Mouse (Mus musculus): Measurements from ENCODE around the gene Topbp1. TPM values are rescaled to one million over a fixed set of nuclear protein-coding genes. Genes with fewer than 3 reads are reported as not detected.

The Topbp1 gene
- 96.5 and 103 TPM in 2 replicates for polyA plus RNA-seq (2014; fragmentation: Nextera tagmentation; extraction: Ambion mirVana)

DNA sequence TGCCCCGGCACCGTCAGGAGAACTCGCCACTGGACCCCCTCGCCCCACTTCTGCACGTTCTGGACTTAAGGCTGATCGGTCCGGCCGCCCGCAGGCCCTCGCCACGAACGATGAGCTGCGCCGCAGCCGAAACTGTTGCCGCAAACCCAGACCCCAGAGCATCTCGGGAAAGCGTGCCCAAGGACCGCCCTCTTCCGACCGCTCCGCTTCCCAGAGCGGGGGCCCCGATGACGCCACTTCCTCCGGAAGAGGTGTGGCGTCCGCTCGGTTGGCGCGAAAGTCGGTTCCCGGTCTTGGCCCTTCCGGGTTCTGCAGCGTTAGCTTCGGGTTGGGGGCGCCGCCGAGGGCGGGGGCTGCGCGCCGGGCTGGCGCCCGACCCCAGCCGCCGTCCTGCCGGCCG is at the start of gene Topbp1, which contains the start of gene 1300017J02Rik:
Gene Topbp1, plus strand, starts transcription at position 289 of the 400 bp plus-strand sequence.
Gene 1300017J02Rik, minus strand, starts transcription at position 156 of the 400 bp plus-strand sequence.
- under 1% methylated on average over 49 of the region's 49 CpGs for WGBS

DNA sequence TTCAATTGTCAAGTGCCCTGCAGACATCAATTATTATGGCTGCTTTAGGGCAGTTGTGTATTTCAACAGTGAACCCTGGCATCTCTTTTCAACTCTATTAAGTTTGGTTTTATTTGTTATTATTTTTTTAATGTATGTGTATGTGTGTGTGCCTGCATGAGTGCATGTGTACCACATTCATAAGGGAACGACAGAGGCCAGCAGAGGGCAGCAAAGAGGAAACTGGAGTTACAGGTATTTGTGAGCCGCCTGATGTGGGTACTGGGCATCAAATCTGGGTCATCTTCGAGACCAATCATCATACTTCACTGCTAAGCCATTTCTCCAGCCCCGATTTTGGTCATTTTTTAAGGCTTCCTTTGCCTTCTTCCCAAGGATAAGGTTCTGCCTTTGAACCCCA is 39.2 kb upstream of the Topbp1 start:
- no peaks in the 10 kb centered on the region for H3K36me3 ChIP-seq (ENCODE audit: insufficient read depth)
- H3K4me2 ChIP-seq, result no peak overlapping the region
- H3K27me3 ChIP-seq (ENCODE audit: insufficient read depth, low read length), result no peaks in the 10 kb centered on the region
- no peak overlapping the region for H3K4me3 ChIP-seq (ENCODE audit: low read depth, low read length)
- DNase-seq, result no peak
- 0 out of 2 replicates have a peak, but pooled peaks have one; percentile 14 for TF ChIP-seq CTCF (IDR thresholded peaks at IDR 0.05; ENCODE audit: low read depth)
- ATAC-seq (ENCODE audit: insufficient read depth), result no peak
- H3K9ac ChIP-seq, result no peak overlapping the region
- H3K9me3 ChIP-seq (ENCODE audit: low read depth, low read length), result no peaks in the 10 kb centered on the region
- H3K27ac ChIP-seq (ENCODE audit: low read depth), result no peak overlapping the region
- 87% methylated on average over 4 of the region's 4 CpGs for WGBS
- H3K4me1 ChIP-seq (ENCODE audit: insufficient read depth), result no peaks in the 10 kb centered on the region

More for the DNA sequence above, at the start of gene Topbp1, which contains the start of gene 1300017J02Rik:
- TF ChIP-seq CTCF (IDR thresholded peaks at IDR 0.05; ENCODE audit: low read depth), result 0 out of 2 replicates have a peak, but pooled peaks have one; percentile 5
- Histone ChIP-seq H3K9me3 (ENCODE audit: low read depth, low read length) (no peaks in the 10 kb centered on the region), H3K36me3 (ENCODE audit: insufficient read depth) (peaks cover 36% of the 10 kb centered on the region), H3K4me2 (peak within 1 kb of the TSS; percentile 79), H3K9ac (peak within 1 kb of the TSS; percentile 87), H3K27me3 (ENCODE audit: insufficient read depth, low read length) (no peaks in the 10 kb centered on the region), H3K27ac (ENCODE audit: low read depth) (peak within 1 kb of the TSS; percentile 89), H3K4me1 (ENCODE audit: insufficient read depth) (no peaks in the 10 kb centered on the region), H3K4me3 (ENCODE audit: low read depth, low read length) (peak within 1 kb of the TSS; percentile 96)
- ATAC-seq (ENCODE audit: insufficient read depth) (peak; percentile 96), DNase-seq (peak; percentile 99)

DNA sequence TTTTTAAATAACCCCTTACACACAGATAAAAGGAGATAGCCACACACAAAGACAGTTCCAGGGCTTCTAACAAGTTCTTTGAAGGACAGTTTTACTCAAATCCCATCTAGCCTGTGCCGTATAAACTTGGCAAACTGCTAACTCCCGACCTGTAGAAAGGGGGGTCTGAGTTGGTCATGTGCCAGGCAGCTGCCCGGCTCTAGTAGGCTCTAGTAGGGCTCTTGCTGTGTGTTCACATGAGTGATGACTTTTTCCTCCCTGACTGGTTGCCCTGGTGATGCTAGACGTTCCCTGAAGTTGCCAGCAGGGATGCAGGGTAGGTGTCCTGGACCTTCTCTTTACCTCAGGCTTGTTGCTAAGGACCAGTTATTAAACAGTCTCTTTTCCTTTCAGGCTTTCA is 33.9 kb upstream of the Topbp1 start:
- no peaks in the 10 kb centered on the region for H3K9me3 ChIP-seq (ENCODE audit: low read depth, low read length)
- H3K36me3 ChIP-seq (ENCODE audit: insufficient read depth), result no peaks in the 10 kb centered on the region
- no peak overlapping the region for H3K9ac ChIP-seq
- no peak for ATAC-seq (ENCODE audit: insufficient read depth)
- peak; percentile 16 for DNase-seq
- no peaks in the 10 kb centered on the region for H3K27me3 ChIP-seq (ENCODE audit: insufficient read depth, low read length)
- H3K27ac ChIP-seq (ENCODE audit: low read depth), result no peak overlapping the region
- H3K4me1 ChIP-seq (ENCODE audit: insufficient read depth), result no peaks in the 10 kb centered on the region
- H3K4me2 ChIP-seq, result no peak overlapping the region
- WGBS, result 3% methylated on average over 4 of the region's 4 CpGs
- TF ChIP-seq CTCF (IDR thresholded peaks at IDR 0.05; ENCODE audit: low read depth), result no peak
- no peak overlapping the region for H3K4me3 ChIP-seq (ENCODE audit: low read depth, low read length)

DNA sequence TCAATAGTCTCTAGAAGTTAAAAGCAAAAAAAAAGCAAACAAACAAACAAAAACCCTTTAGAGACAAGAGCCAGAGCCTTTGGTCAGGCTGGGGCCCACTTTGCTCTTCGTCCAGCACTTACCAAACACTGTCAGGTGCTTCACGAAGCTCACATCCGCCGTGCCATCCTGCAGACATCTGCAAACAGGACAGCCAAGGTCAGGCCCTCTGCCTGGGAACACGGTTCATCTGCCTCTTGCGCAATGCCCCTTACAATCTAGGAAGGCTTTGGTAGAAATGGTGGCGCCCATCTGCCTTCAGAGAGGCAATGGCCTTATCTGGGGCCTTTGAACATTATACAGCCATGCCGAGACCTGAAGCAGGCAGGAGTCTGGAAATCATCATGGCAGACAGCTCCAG is 30.2 kb upstream of the Topbp1 start:
- Histone ChIP-seq H3K9me3 (ENCODE audit: low read depth, low read length) (no peaks in the 10 kb centered on the region), H3K27ac (ENCODE audit: low read depth) (no peak overlapping the region), H3K4me2 (no peak overlapping the region), H3K4me1 (ENCODE audit: insufficient read depth) (no peaks in the 10 kb centered on the region), H3K27me3 (ENCODE audit: insufficient read depth, low read length) (no peaks in the 10 kb centered on the region), H3K36me3 (ENCODE audit: insufficient read depth) (no peaks in the 10 kb centered on the region), H3K4me3 (ENCODE audit: low read depth, low read length) (no peak overlapping the region), H3K9ac (no peak overlapping the region)
- ATAC-seq (ENCODE audit: insufficient read depth), result no peak
- DNase-seq, result no peak
- no peak for TF ChIP-seq CTCF (IDR thresholded peaks at IDR 0.05; ENCODE audit: low read depth)
- 63% methylated on average over 8 of the region's 8 CpGs for WGBS

DNA sequence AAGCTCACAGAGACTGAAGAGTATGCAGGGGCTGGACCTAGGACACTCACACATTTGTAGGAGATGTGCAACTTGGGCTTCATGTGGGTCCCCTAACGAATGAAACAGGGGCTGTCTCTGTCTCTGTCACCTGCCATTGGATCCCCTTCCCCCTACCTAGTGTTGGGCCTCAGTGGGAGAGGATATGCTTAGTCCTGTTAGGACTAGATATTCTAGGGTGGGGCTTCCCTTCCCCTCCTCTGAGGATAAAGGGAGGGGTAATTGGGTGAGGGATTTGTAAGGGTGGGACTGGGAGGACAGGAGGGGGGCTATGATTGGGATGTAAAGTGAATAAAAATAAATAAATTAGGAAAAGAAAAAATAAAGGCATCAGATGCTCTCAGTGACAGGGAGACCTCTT is 29.3 kb upstream of the Topbp1 start:
- Histone ChIP-seq H3K9ac (no peak overlapping the region), H3K27ac (ENCODE audit: low read depth) (no peak overlapping the region), H3K4me1 (ENCODE audit: insufficient read depth) (no peaks in the 10 kb centered on the region), H3K4me3 (ENCODE audit: low read depth, low read length) (no peak overlapping the region), H3K27me3 (ENCODE audit: insufficient read depth, low read length) (no peaks in the 10 kb centered on the region), H3K9me3 (ENCODE audit: low read depth, low read length) (no peaks in the 10 kb centered on the region), H3K36me3 (ENCODE audit: insufficient read depth) (no peaks in the 10 kb centered on the region), H3K4me2 (no peak overlapping the region)
- no peak for DNase-seq
- 55% methylated on average over 1 of the region's 1 CpGs for WGBS
- TF ChIP-seq CTCF (IDR thresholded peaks at IDR 0.05; ENCODE audit: low read depth), result no peak
- no peak for ATAC-seq (ENCODE audit: insufficient read depth)

DNA sequence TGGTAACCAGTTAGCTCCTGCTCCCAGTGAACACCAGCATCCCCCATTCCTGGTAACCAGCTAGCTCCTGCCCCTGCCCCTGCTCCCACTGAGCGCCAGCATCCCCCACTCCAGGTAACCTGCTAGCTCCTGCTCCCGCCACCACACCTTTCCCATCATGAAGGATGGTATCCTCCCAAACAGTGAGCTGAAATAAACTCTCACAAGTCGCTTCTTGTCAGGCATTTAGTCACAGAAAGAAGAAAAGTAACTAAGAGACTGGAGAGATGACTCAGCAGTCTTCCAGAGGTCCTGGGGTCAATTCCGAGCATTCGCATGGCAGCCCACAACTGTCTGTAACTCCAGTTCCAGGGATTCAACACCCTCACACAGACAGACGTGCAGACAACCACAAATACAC is 28.1 kb upstream of the Topbp1 start:
- H3K36me3 ChIP-seq (ENCODE audit: insufficient read depth), result no peaks in the 10 kb centered on the region
- no peak overlapping the region for H3K9ac ChIP-seq
- H3K27me3 ChIP-seq (ENCODE audit: insufficient read depth, low read length), result no peaks in the 10 kb centered on the region
- no peak overlapping the region for H3K4me2 ChIP-seq
- H3K9me3 ChIP-seq (ENCODE audit: low read depth, low read length), result no peaks in the 10 kb centered on the region
- H3K27ac ChIP-seq (ENCODE audit: low read depth), result no peak overlapping the region
- H3K4me3 ChIP-seq (ENCODE audit: low read depth, low read length), result no peak overlapping the region
- TF ChIP-seq CTCF (IDR thresholded peaks at IDR 0.05; ENCODE audit: low read depth), result no peak
- ATAC-seq (ENCODE audit: insufficient read depth), result no peak
- WGBS, result 69% methylated on average over 6 of the region's 6 CpGs
- no peaks in the 10 kb centered on the region for H3K4me1 ChIP-seq (ENCODE audit: insufficient read depth)
- no peak for DNase-seq

DNA sequence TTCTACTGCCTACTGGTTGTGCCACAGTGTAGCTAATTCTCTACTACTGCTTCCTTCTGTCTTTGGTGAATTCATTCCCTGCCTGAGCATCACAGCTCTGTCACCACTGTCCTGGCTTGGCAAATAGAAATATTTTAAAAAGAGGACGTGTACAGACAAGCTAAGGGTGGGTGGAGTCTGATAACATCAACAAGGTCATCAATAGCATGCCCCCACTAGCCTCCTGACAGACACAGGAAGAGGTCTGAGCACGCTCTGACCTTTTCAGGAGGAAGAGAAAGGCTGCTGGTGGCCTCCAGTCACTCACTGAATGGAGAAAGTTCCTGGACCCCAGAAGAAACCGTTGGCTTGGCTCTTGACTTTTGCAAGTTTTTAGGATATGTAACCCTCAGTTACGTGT is 18.6 kb upstream of the Topbp1 start:
- Histone ChIP-seq H3K36me3 (ENCODE audit: insufficient read depth) (no peaks in the 10 kb centered on the region), H3K9ac (no peak overlapping the region), H3K4me2 (no peak overlapping the region), H3K9me3 (ENCODE audit: low read depth, low read length) (no peaks in the 10 kb centered on the region), H3K4me1 (ENCODE audit: insufficient read depth) (no peaks in the 10 kb centered on the region), H3K4me3 (ENCODE audit: low read depth, low read length) (no peak overlapping the region), H3K27me3 (ENCODE audit: insufficient read depth, low read length) (no peaks in the 10 kb centered on the region), H3K27ac (ENCODE audit: low read depth) (no peak overlapping the region)
- TF ChIP-seq CTCF (IDR thresholded peaks at IDR 0.05; ENCODE audit: low read depth), result no peak
- ATAC-seq (ENCODE audit: insufficient read depth), result no peak
- no peak for DNase-seq
- 49% methylated on average over 4 of the region's 4 CpGs for WGBS
